Mouse (Mus musculus) myocyte (in vitro differentiated cells): ENCODE data around the gene Lrrtm3. TPM values are rescaled to one million over a fixed set of nuclear protein-coding genes. Genes with fewer than 3 reads are reported as not detected.

ENCODE experiments used
- H3K27me3 ChIP-seq: one replicate; pipeline ENCODE4 v1.6.1; 2011; ENCODE audit not compliant: control insufficient read depth, insufficient read depth, insufficient read length
- H3K36me3 ChIP-seq: one replicate; pipeline ENCODE4 v1.6.1; 2011; ENCODE audit not compliant: control insufficient read depth, insufficient read depth
- H3K4me2 ChIP-seq: one replicate; pipeline ENCODE4 v1.6.1; 2011; ENCODE audit warnings: low read depth, control low read depth
- H3K4me3 ChIP-seq: one replicate; pipeline ENCODE4 v1.5.1; 2011; ENCODE audit warnings: mild to moderate bottlenecking, control low read depth, moderate library complexity
- H3K79me2 ChIP-seq: one replicate; pipeline ENCODE4 v1.6.1; 2011; ENCODE audit not compliant: control insufficient read depth, insufficient read depth
- H3ac ChIP-seq: one replicate; pipeline ENCODE4 v1.6.1; 2011; ENCODE audit not compliant: control insufficient read depth, insufficient read length
- CEBPB ChIP-seq: IDR thresholded peaks from 2 replicates; pipeline ENCODE4 v1.6.1; 2011; ENCODE audit warnings: mild to moderate bottlenecking, moderate library complexity; ENCODE audit not compliant: poor library complexity, insufficient read depth, severe bottlenecking
- E2F4 ChIP-seq: IDR thresholded peaks from one replicate; pipeline ENCODE4 v1.6.1; 2011; ENCODE audit warnings: mild to moderate bottlenecking, control low read depth, moderate library complexity; ENCODE audit not compliant: insufficient read depth
- MAX ChIP-seq: IDR thresholded peaks from one replicate; pipeline ENCODE4 v1.6.1; 2011; ENCODE audit warnings: low read depth, mild to moderate bottlenecking, control low read depth
- MYOD1 ChIP-seq, 3 experiments: IDR thresholded peaks; one replicate each; pipeline ENCODE4 v1.6.1; 2011; ENCODE audit warnings: control low read depth in 2 of 3, low read depth in 2 of 3, mild to moderate bottlenecking in 2 of 3, moderate library complexity in 1 of 3; ENCODE audit not compliant: insufficient read length in 2 of 3, control insufficient read depth in 1 of 3
- MYOG ChIP-seq, 3 experiments: IDR thresholded peaks; one replicate each; pipeline ENCODE4 v1.6.1; 2011; ENCODE audit warnings: control low read depth in 2 of 3, low read depth in 2 of 3, mild to moderate bottlenecking in 2 of 3; ENCODE audit not compliant: insufficient read length in 2 of 3, control insufficient read depth in 1 of 3, insufficient read depth in 1 of 3
- POLR2A ChIP-seq: IDR thresholded peaks from one replicate; pipeline ENCODE4 v1.6.1; 2011; ENCODE audit warnings: low read depth, mild to moderate bottlenecking, control low read depth, moderate library complexity; ENCODE audit not compliant: insufficient read length
- POLR2AphosphoS2 ChIP-seq: IDR thresholded peaks from one replicate; pipeline ENCODE4 v1.6.1; 2011; ENCODE audit warnings: low read depth, control low read depth; ENCODE audit not compliant: insufficient read length
- REST ChIP-seq: IDR thresholded peaks from one replicate; pipeline ENCODE4 v1.6.1; 2011; ENCODE audit warnings: mild to moderate bottlenecking, control low read depth, moderate library complexity; ENCODE audit not compliant: insufficient read depth, insufficient read length
- SRF ChIP-seq: IDR thresholded peaks from one replicate; pipeline ENCODE4 v1.6.1; 2011; ENCODE audit warnings: low read depth; ENCODE audit not compliant: control insufficient read depth, insufficient read length
- TCF12 ChIP-seq: IDR thresholded peaks from one replicate; pipeline ENCODE4 v1.6.1; 2011; ENCODE audit warnings: mild to moderate bottlenecking, control low read depth; ENCODE audit not compliant: poor library complexity, insufficient read depth, severe bottlenecking
- TCF3 ChIP-seq: IDR thresholded peaks from one replicate; pipeline ENCODE4 v1.6.1; 2011; ENCODE audit warnings: low read depth, control low read depth; ENCODE audit not compliant: insufficient read length
- USF1 ChIP-seq: IDR thresholded peaks from one replicate; pipeline ENCODE4 v1.6.1; 2011; ENCODE audit warnings: low read depth, mild to moderate bottlenecking, control low read depth, moderate library complexity
- polyA plus RNA-seq: library from polyadenylated mRNA; unstranded; fragments of >200 nt; fragmentation: generic; extraction: Trizol; gene quantifications from one replicate; pipeline ENCODE4 v1.2.1, GENCODE M21; 2012; ENCODE audit warnings: missing spikeins

The Lrrtm3 gene
- polyA plus RNA-seq, 1 experiment = 0.01 TPM

- Histone ChIP-seq H3K79me2 (no peaks in the 10 kb centered on the region), H3K4me3 (no peak overlapping the region), H3ac (no peak overlapping the region), H3K27me3 (no peaks in the 10 kb centered on the region), H3K4me2 (no peak overlapping the region), H3K36me3 (no peaks in the 10 kb centered on the region)
- TF ChIP-seq REST = no peak
- TF ChIP-seq TCF3 = no peak
- TF ChIP-seq MYOG (IDR thresholded peaks at IDR 0.05; ENCODE audit: control insufficient read depth in 1 of 3, insufficient read depth in 1 of 3, insufficient read length in 2 of 3, low read depth in 2 of 3) = no peak
- no peak for TF ChIP-seq USF1
- TF ChIP-seq MYOD1 (IDR thresholded peaks at IDR 0.05; ENCODE audit: control insufficient read depth in 1 of 3, insufficient read length in 2 of 3, low read depth in 2 of 3) = no peak
- TF ChIP-seq MAX = no peak
- TF ChIP-seq TCF12 = no peak
- TF ChIP-seq CEBPB = no peak
- no peak for TF ChIP-seq SRF
- TF ChIP-seq POLR2A = no peak
- no peak for TF ChIP-seq POLR2AphosphoS2
- TF ChIP-seq E2F4 = no peak
Measured at GRCm38 (mm10) chr10:63880462-63880903, 209.6 kb downstream of the Lrrtm3 start.

Other genes with a start within 250 kb of the Lrrtm3 start
- gene Gm10118, start 162.8 kb downstream of the Lrrtm3 start, polyA plus RNA-seq = not detected